Mouse (Mus musculus): ENCODE measurements around the gene Taf3.

Taf3 gene

DNA sequence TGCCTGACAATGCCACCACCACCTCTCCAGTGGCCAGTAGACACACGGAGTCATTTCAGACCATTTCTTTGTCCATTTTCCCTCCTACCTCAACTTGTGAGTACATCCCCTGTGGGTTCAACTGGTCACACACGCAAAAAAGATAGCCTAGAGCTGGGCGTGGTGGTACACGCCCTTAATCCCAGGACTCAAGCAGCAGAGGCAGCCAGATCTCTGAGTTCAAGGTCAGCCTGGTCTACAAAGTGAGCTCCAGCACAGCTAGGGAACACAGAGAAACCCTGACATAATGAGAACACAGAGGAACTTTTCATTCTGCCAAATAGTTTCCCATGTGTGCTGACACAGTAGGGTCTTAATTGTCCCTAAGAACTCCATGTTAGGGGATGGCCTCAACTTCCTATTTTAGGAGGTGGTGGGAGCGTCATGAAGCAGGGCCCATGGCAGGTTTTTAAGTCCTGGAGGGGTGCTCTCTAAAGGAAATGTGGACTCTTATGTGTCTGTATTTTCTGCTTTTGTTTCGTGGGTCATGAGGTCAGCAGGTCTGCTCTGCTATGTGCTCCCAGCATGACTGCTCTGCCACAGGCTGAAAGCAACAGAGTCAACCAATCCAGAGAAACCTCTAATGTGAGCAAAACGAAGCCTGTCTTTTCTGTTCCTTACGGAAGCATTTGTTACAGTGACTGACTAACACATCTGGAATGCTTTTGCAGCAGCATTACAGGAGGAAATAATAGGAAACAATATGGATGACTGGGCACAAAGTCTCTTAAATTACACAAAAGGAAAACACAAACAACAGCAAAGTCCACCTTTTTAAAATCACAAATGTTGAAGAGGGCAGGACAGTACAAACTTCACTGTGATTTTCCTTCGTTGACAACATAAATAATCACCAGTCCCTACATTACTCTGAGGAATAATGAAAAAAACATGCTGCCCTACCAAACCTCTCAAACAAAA lies 92.5 kb downstream of the Taf3 start:
- no peak for DNase-seq

DNA sequence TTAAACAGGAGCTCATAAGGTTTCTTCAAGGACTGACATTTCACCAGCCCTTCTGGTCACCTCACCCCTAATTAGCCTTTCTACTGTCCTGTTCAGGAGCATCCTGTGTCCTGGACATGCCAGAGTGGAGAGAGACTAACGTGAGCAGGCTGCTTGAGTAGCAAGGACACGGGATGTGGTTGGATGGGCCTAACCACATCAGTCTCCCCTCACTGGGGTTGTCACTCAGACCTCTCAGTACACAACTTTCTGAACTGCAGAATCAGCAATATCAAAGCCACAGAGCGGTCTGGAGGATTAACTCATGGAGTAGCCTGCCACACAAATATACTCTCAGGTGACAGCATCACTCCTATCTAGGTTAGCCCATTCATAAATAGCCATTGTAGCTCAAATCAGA lies 101.7 kb downstream of the Taf3 start:
- DNase-seq = no peak

DNA sequence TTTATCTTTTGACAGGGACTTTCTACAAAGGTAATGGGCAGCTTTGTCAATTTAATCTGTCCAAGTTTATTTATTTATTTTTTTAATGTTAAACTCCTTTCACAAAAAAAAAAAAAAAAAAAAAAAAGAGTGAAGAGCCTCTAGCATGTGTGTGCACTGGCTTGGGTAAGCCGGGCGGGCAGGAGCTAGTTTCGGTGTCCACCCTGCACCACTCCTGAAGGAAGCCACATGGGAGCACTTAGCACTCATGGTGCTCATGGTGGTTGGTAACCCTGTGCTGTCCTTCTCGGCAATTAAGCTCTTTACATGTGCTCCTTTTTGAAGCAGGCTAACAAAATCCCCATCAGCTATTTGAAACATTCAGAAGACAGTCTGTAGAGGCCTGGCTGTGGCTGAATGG lies 102.8 kb downstream of the Taf3 start:
- DNase-seq = no peak

DNA sequence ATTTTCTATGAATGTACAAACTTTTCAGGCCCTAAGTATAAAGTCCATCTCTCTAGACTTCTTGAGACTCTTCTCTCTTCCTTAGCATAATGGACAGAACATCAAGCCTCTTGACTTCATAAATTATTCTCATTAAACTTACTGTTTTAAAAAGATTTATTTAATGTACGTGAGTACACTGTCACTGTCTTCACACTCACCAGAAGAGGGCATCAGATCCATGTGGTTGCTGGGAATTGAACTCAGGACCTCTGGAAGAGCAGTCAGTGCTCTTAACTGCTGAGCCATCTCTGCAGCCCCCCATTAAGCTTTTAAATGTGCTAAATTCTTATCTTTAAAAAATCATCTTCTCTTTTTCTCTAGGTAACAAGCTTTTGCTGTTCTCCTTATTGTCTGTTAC lies 105.4 kb downstream of the Taf3 start:
- no peak for DNase-seq

DNA sequence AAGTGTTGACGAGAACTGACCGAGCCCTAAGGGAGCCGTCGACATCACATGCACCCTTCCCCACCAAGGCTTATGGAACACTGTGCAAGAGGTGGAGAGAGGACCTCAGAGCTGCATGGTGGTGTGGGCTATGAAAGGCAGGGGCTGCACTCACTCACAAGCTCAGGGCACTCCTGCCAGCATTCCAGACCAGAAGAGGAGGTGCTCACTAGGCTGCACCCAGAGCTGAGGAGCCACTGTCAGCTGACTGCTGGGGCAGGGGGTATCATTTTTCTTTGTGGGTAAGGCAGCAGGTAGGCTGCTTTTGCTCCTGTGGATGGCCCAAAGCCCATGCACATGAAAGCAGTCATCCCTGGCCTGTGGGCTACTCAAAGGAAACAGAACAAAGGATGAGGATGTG lies 109.1 kb downstream of the Taf3 start:
- DNase-seq = no peak

DNA sequence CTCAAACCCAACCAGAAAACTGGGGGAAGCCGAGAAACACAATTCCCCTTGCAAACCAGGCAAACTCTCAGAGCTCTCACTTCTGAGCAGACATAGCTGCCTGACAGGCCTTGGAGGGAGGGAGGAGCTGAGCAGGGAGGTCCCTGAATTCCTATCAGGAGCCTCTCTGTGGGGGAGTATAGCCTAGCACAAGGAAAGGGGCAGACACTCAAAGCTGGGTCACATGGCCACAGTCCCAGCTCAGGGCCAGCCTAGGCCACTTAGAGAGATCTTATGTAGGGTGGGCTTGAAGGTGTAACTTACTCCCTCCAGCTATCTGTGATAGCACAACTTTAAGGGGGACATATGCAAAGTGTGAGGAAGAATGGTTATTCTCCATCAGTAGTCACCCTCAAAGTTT lies 112.4 kb downstream of the Taf3 start:
- no peak for DNase-seq

DNA sequence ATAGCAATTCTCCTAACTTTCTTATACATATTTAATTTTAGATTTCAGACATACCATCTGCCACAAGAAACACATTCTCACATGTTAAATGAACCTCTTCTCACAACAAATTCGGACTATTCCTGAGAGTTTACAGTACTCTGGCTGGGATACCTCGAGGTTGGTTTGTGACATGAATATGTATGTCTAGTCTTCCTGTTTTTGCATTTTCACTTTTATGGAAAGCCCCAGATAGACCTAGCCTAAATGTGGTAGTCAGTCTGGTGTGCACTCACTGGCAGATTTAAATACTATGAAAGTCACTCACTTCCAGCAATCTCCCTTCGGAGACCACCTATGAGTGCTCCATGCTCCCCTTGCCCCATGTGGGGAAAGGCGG lies 121.5 kb downstream of the Taf3 start:
- no peak for DNase-seq

DNA sequence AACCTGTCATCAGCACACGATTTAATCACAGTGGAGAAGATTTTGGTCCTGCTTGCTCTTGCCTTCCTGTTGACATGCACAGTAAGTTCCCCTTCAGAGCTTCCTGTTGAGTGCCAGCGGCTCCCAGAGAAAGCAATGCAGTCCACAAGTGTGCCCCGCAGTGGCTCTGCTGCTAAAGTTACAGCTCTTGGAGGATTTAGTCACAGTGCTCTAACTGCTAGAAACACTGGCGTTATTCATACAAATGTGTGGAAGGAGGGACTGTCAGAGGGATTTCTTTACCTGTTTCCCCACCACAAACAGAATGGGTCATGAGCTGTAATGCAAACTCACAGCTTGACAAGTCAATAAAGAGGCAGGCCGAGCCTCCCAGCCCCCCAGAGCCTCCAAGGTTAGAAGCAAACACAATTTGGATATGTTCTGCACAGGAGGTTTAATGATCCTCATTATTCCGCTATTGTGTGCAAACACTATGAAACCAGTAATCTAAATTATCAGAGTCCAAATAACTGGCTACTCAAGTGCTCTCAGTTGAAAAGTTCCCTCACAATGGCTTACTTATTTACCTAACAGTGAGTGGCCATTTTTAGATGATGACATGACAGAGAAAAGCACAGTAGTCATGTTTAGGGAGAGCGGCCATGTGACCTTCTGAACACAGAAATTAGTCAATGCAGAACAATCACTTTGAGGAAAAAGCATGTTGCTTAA lies 122.0 kb downstream of the Taf3 start:
- DNase-seq = no peak

DNA sequence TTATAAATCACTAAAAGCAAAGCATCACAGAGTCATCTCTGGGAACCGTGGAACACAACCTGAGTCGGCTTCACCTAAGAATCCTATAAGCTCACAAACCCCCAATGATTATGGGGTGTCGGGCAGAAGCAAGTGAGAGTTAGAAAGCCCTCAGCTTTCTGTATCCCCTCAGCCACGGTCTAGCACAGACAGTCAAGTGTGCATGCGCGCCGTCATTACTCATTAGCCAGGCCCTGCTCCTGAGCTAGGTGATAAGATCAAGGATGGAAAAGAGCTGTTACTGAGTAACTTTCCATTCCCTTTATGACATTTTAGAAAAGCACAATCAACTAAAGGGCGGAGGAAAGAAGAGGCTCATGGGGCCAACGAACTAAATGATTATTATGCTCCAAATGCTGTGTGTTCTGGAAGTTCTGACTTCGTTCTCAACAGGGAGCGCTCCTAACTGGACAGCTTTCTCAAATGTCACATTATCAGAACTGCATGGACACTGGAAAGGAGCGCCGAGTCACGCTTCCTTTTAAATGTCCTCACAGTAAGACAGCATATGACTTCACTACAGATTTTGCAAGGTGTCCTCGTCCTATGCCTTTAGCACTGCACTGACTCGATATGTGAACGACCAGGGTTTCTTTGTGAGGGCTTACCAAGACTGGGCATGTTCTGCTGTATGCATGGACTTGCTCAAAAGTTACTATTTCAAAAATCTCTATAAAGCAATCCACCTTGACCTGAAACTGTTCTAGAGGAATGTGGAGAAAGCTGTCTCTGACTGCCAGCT lies 129.5 kb downstream of the Taf3 start:
- DNase-seq = peak; percentile 74

DNA sequence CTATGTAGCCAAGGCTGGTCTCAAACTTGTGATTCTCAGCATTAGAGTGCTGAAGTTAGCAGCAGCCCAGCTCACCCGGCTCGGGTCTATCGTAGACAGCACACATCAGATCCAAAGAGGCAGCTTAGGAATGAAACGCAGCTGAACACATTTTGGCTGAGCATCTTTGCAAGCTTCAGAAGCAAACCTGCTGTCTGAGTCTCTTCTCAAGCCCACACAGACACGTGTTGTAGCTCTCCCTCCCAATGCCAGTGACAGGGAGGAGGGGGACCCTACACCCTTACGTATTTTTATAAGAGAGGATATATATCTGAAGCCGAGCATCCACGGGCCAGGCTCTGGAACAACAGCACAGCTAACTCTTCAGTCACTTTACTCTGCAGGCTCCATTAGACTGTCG lies 130.8 kb downstream of the Taf3 start:
- DNase-seq = no peak

DNA sequence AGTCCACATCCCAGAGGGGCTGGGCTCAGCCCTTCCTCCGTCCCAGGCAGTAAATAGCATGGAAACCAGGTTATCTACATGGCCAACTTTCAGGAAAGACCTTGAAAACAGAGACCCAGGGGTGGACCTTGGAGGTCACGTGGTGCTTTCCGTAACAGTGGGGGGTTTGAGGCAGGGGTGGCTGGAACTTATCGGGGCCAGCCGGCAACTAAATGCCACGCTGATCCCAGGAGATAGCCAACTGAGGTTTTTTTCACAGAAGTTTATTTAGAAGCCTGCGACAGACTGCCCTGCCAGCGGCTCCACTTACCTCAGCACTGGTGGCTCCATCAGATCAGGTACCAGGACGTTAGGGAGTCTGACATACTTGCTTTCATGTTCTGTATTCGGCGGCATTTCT lies 142.4 kb downstream of the Taf3 start:
- DNase-seq = peak; percentile 37

DNA sequence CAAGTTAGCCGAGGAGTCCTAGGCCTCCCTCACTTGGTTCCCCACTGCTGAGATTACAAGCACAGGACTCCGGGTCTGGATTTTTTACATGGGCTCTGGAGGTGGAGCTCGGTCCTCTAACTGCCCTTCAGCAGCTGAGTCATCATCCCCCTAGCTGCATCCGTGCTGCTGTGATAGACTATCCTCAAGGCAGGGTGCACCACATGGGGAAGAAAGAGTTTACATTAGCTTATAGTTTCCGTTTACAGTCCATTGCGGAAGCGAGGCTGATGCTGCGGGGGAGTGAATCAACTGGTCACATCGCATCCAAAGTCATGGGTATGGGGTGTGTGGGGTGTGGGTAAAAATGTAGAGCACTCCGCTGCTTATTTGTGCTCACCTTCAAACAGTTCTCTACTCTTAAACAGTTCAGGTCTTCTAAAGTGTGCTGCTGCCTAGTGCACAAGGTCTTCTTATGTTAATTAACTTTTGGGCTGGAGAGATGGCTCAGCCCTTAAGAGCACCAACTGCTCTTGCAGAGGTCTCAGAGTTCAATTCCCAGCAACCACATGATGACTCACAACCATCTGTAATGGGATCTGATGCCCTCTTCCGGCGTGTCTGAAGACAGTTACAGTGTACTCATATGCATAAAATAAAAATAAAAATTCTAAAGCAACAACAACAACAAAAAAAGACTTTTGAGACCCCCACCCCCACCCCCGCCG lies 144.4 kb downstream of the Taf3 start:
- DNase-seq = no peak

DNA sequence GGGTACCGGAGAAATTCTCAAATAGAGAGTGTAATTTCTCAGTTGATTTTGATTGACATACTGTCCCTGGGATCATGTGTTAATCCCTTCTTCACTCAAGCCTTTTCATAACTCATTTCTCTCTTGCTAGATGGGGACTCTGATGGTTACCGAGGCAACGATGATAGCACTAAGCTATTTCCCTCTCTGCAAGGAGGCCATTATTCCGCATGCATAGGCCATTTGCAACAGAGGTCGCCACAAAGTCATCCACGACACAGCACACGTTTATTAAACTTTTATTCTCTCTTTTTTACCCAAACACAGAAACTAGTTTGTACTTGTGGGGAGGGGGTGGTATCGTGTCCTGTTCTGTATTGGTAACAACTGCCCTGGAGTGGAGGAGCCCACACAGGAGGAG lies 150.6 kb downstream of the Taf3 start:
- no peak for DNase-seq

DNA sequence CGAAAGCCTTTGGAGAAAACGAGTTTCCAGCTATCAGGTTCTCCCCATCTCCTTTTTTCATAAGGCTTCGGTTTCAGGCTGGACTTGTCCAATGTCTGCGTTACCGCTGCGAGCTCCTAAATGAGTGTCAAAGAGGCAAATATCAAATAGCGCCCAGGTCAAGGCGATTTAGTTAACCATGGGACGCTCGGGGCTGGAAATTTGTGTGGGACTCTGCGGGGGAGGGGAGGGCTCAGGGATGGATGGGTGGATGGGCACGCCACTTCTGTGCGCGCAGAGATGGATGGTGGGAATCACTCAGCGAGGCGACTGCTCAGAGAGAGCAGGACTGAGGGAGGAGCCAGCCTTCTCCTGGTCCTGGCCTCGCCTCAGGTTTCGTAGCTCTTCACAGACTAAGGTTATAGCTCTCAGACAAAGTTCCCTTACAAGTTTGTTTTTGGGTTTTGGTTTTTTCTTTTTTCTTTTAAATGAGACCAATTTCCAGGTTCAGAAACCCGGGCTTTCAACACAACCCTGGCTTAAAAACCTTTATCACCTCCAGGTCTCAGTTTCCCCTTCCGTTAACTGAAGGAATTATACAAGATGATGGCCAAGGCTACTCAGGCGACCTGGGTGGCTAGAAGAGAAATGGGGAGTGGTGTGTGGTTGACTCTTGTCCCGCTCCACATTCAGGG lies 152.2 kb downstream of the Taf3 start:
- no peak for DNase-seq

DNA sequence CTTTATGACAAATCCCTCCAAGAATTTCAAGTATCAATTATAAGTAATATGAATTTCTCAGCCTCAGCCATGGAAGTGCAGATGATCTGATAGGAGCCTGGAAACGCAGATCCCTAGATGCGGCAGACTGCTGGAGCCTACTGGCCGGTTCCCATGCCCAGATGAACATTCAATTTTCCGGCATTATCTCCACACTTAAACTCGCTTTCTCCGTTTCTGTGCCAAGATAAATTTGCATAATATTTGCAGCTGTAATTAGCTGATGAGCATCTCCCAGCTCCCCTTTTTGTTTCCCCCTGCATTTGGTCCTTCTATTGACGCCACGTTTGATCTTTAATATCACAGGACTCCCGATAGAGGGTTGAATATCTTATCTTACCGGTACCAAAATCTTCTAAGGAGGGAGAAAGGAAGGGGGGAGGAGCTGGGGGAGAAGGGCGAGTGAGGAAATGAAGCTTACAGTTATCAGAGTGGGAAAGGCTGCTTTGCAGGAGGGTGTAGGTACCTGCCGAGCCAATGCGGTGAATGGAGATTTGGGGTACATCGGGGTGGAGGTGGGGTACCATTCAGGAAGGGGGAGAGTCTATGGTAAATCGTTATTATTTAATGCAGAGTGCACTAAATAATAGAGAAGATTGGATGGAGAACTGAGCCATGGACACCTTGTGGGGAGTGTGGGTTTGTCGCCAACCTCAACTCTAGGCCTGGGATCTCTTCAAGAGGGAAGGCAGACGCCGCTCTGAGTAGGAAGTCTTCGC lies 153.4 kb downstream of the Taf3 start:
- no peak for DNase-seq

DNA sequence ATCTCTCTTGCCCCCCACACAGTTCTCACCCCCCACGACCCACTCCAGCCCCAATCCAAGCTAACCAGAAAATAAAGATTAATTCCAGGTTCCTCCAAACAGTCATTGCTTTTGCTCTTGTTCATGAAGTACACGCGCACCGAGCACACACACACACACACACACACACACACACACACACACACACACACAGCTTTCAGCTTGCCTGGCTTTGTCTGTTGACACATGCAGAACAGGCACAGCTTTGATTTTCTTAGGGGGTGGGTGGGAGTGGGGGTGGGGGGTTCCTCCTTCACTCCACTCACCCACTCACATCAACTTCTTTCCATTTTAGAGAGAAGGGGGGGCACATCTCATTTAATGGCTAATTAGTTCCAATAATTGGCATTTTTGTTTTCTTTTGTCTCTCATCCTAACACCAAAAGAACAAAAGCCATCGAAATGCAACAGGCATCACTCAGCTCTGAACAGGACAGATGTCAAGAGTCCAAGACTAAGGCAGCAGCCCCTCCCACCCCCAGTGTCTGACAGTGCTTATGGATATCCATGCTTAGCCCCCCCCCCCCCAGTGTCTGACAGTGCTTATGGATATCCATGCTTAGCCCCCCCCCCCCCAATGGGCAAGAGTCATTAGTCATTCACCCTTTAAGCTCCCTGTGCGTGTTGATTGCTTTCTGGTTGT lies 155.0 kb downstream of the Taf3 start:
- no peak for DNase-seq

DNA sequence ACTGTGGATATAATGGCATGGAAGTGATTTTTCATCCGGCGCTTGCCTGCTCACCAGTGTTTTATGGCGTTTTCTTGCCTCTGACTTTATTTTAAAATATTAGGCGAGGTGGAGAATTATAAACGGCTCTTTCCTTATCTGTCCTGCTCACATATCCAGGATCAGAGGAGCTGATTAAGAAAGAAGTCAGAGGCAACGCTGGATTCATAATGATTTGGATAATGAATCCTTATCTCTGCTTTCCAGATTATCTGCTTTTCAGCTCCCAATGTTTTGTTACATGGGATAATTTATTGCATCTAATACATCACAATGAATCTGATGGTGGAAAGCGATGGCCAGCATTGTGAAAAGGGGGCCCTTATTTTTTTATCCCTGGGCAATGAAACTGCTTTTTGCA lies 155.9 kb downstream of the Taf3 start:
- no peak for DNase-seq

DNA sequence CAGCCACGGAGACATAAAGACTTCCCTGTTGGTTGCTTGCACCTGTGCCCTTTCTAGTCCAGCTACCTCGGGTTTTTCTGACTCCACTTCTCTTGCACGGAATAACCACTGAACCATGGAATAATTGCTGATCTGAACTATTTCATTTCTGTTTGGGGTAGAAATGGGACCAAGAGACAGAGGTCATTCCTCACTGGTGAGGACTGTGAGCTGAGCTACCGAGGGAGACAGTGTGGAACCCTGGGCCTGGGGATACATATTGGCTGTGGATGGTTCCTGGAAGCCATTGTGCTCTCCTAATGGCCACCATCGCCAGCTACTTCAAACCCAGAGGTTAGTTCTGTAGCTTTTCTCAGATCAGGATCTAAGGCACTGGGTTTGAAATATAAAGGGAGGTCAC lies 157.5 kb downstream of the Taf3 start:
- DNase-seq = no peak

DNA sequence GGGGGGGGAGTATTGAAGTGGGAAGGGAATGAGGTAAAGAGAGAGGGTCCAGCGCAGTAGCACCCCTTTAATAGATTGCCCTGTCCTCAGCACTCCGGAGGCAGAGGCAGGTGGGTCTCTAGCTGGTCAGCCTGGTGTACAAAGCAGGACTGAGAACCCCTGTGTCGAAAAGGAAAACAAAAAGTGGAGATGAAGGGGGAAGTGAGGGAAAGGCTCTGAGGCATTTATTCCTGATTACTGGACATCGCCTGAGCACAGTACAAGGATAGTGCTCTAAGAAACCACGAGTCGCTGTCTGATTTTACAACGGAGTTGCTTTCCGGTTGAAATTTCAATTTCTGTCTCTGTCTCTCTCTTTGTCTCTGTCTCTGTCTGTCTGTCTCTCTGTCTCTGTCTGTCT lies 158.1 kb downstream of the Taf3 start:
- no peak for DNase-seq

DNA sequence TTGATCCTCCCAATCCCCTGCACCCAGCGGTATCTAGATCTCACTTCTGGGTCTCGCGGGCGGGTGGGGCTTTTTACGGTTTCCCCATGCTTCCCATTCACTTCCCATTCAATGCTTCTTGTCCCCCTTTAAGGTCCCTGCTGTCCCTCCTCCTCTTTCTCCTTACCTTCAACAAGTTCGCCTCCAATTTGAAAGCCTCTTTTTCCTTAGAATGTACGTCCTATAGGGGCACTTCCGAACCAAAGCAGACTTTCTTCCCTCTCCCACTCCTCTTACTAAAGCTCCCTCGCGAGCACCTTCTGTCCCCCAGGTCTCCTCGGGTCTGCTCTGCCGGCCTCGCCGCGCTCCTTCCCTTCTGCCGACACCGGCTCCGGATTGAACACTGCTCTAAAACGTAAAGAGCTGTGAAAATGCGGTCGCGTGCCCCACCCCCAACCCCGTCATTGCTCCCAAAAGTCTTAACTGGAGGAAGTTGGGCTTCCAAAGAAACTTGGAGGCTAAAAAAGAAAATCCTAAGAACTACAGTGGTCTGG lies 158.7 kb downstream of the Taf3 start, which contains the start of gene Gata3:
TSS of gene Gata3 (minus strand) at position 384 of the 533 bp plus-strand sequence.
- no peak for DNase-seq

All from kidney, adult 11 months (tissue).